Mouse (Mus musculus) liver, embryonic 15.5 days (tissue): Measurements from ENCODE around the gene Brca1. TPM values are rescaled to one million over a fixed set of nuclear protein-coding genes. Genes with fewer than 3 reads are reported as not detected.
A peak's percentile ranks its signal among the peaks of the same experiment; 100 is the strongest.
"Not testable (repeated sequence)": the region's sequence is repeated elsewhere in the genome, so short reads cannot be mapped to it uniquely, and the experiment has no call there.

Source experiments
- ATAC-seq: fragments of 200-750 bp; cut with Nextera tagmentation; 2 replicates; pipeline ENCODE4 v1.8.0; 2017; ENCODE audit warnings: moderate number of reproducible peaks, mild to moderate bottlenecking, moderate library complexity; ENCODE audit not compliant: insufficient read depth
- H3K27ac ChIP-seq: fragments of 300-500 bp; sonication (generic); replicated peaks from 2 replicates; pipeline ENCODE4 v1.5.1; 2015; ENCODE audit warnings: mild to moderate bottlenecking, inconsistent platforms
- H3K27me3 ChIP-seq: fragments of 300-500 bp; sonication (generic); 2 replicates; pipeline ENCODE4 v1.6.1; 2015; ENCODE audit warnings: mild to moderate bottlenecking, inconsistent platforms
- H3K36me3 ChIP-seq: fragments of 300-500 bp; sonication (generic); replicated peaks from 2 replicates; pipeline ENCODE4 v1.6.1; 2015; ENCODE audit warnings: moderate library complexity, mild to moderate bottlenecking, inconsistent platforms
- H3K4me1 ChIP-seq: fragments of 300-500 bp; sonication (generic); replicated peaks from 2 replicates; pipeline ENCODE4 v1.6.1; 2015; ENCODE audit warnings: inconsistent platforms
- H3K4me2 ChIP-seq: fragments of 300-500 bp; sonication (generic); 2 replicates; pipeline ENCODE4 v1.6.1; 2015; ENCODE audit warnings: moderate library complexity, mild to moderate bottlenecking, inconsistent platforms
- H3K4me3 ChIP-seq: fragments of 300-500 bp; sonication (generic); replicated peaks from 2 replicates; pipeline ENCODE4 v1.5.1; 2015; ENCODE audit warnings: mild to moderate bottlenecking, inconsistent platforms
- H3K9ac ChIP-seq: fragments of 300-500 bp; sonication (generic); 2 replicates; pipeline ENCODE4 v1.6.1; 2015; ENCODE audit warnings: moderate library complexity, mild to moderate bottlenecking, inconsistent platforms
- H3K9me3 ChIP-seq: fragments of 300-500 bp; sonication (generic); replicated peaks from 2 replicates; pipeline ENCODE4 v1.6.1; 2016; ENCODE audit warnings: inconsistent platforms
- WGBS: fragments of 180-500 bp; shearing (Covaris S2); methylation state at CpG from one replicate; pipeline ENCODE4 v1.1.7; 2015; ENCODE audit warnings: mixed read lengths; ENCODE audit not compliant: insufficient replicate concordance; 5-methylcytosine and 5-hydroxymethylcytosine counted together
- polyA plus RNA-seq: library from polyadenylated mRNA; unstranded; fragments of >200 nt; fragmentation: Nextera tagmentation; extraction: Ambion mirVana; gene quantifications from 2 replicates; pipeline ENCODE4 v1.2.1, GENCODE M21; 2015

Gene Brca1
- polyA plus RNA-seq, 1 experiment from 2014 or later, result 11.5 TPM

DNA sequence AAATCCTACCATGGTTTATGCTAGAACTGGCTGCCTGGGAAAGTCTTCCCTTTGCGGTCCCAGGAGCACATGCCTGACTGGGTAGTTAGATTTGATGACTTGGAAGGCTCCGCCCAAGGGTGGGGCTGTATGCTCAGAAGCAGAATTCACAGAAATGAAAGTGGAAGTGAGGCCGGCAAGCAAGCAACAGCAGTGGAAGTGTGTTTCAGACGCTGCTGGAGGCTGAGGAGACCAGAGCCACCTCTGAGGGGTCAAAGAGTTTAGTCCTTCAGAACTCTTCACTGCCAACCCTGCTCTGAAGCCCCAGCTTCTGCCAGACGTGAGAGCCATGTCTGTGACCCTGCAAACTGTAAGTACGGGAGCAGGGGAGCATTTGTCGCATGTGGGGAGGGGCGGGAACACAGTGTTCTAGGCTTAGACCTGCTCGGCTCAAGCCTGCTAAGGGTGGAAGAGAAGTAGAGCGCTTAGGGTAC, 103.4 kb downstream of the Brca1 start, which contains the start of gene Ifi35:
Gene Ifi35 (plus strand): TSS at position 134 of the 473 bp plus-strand sequence.
- peak within 1 kb of the TSS; percentile 93 for H3K27ac ChIP-seq
- H3K4me2 ChIP-seq, result peak within 1 kb of the TSS; percentile 76
- WGBS, result 5% methylated on average over 10 of the region's 10 CpGs
- H3K4me1 ChIP-seq, result peaks cover 62% of the 10 kb centered on the region
- H3K27me3 ChIP-seq, result no peaks in the 10 kb centered on the region
- H3K9me3 ChIP-seq, result no peaks in the 10 kb centered on the region
- peak within 1 kb of the TSS; percentile 75 for H3K4me3 ChIP-seq
- peak; percentile 85 for ATAC-seq
- H3K36me3 ChIP-seq, result peaks cover 29% of the 10 kb centered on the region
- H3K9ac ChIP-seq, result peak within 1 kb of the TSS; percentile 69

DNA sequence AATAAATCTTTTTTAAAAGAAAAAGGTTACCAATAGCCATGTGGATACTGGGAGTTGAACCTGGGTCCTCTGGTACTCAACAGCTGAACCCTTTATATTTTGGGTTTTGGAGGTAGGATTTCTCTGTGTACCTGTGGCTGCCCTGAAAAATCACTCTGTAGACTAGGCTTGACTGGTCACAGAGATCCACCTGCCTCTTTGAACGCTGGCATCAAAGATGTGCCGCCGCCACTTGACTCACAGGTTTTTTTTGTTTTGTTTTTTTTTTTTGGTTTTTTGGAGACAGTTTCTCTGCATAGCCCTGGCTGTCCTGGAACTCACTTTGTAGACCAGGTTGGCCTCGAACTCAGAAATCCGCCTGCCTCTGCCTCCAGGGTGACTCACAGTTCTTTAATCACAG, 104.0 kb downstream of the Brca1 start:
- H3K27me3 ChIP-seq, result no peaks in the 10 kb centered on the region
- H3K4me1 ChIP-seq, result peaks cover 67% of the 10 kb centered on the region
- ATAC-seq, result no peak
- peak overlapping the region; percentile 76 for H3K4me2 ChIP-seq
- H3K36me3 ChIP-seq, result peaks cover 33% of the 10 kb centered on the region
- H3K27ac ChIP-seq, result peak overlapping the region; percentile 93
- 75% methylated on average over 5 of the region's 5 CpGs for WGBS
- peak overlapping the region; percentile 69; the same call in 1 of the 2 replicates for H3K9ac ChIP-seq
- no peaks in the 10 kb centered on the region for H3K9me3 ChIP-seq
- peak overlapping the region; percentile 75 for H3K4me3 ChIP-seq

DNA sequence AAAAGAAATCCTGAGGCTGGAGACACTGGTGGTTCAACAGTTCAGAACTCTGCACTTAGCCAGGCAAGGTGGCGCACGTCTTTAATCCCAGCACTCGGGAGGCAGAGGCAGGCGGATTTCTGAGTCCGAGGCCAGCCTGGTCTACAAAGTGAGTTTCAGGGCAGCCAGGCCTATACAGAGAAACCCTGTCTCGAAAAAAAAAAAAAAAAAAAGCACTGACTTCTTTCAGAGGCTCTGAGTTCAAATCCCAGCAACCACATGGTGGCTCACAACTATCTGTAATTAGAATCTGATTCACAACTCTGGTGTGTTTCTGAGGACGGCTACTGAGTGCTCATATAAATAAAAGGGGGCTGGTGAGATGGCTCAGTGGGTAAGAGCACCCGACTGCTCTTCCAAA, 104.9 kb downstream of the Brca1 start:
- WGBS, result 75% methylated on average over 8 of the region's 8 CpGs
- H3K9ac ChIP-seq, H3K4me2 ChIP-seq, H3K9me3 ChIP-seq, ATAC-seq, H3K27me3 ChIP-seq, H3K27ac ChIP-seq, H3K4me3 ChIP-seq: not testable (repeated sequence)
- Histone ChIP-seq H3K4me1 (peaks cover 61% of the 10 kb centered on the region), H3K36me3 (peaks cover 33% of the 10 kb centered on the region)

DNA sequence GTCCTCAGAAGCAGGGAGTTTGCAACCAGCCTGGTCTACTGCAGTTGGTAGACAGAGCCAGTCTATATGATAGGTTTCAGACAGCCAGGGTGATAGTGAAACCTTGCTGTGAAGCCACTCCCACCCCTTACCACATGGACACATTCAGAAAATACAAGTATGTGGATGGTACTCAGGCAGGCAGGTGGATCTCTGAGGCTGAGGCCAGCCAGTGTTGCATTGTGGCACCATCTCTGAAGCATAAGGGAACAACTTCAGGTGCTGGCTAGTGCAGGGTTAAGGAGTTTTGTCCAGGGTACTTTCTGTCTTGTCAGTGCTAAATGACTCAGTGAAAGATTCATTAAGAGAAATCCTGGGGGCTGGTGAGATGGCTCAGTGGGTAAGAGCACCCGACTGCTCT, 105.4 kb downstream of the Brca1 start:
- no peak overlapping the region for H3K4me3 ChIP-seq

DNA sequence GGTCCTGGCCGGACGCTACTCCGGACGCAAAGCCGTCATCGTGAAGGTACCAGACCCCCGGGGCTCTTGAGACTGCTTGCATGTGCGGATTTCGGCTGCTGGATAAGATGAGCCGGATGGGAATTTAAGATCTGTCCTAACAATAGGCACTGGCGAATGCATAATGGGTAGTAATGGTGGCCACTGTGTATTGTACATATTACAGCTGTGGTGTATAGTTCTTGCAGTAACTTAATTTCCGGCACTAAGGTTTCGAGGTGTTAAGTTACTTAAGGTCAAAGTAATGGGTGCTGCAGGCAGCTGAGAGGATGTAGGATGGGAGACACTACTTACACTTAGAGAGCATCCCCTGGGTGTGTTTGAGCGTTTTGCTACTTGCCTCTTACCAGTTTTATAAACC, 109.0 kb downstream of the Brca1 start:
- Histone ChIP-seq H3K9ac (peak overlapping the region; percentile 78), H3K9me3 (no peaks in the 10 kb centered on the region), H3K36me3 (peaks cover 33% of the 10 kb centered on the region), H3K27ac (peak overlapping the region; percentile 83), H3K4me2 (peak overlapping the region; percentile 80), H3K27me3 (no peaks in the 10 kb centered on the region), H3K4me3 (peak overlapping the region; percentile 81), H3K4me1 (peaks cover 30% of the 10 kb centered on the region)
- ATAC-seq, result no peak
- WGBS, result 0% methylated on average over 14 of the region's 14 CpGs

More for the DNA sequence above, 105.4 kb downstream of the Brca1 start:
- no peak overlapping the region for H3K4me2 ChIP-seq
- no peak for ATAC-seq
- 0 out of 2 replicates have a peak overlapping the region, but pooled peaks have one; percentile 24 for H3K27ac ChIP-seq
- no peaks in the 10 kb centered on the region for H3K27me3 ChIP-seq
- H3K36me3 ChIP-seq, result peaks cover 33% of the 10 kb centered on the region
- H3K9me3 ChIP-seq, result no peaks in the 10 kb centered on the region
- H3K9ac ChIP-seq, result no peak overlapping the region
- WGBS, result 68% methylated on average over 1 of the region's 1 CpGs
- peaks cover 56% of the 10 kb centered on the region for H3K4me1 ChIP-seq

DNA sequence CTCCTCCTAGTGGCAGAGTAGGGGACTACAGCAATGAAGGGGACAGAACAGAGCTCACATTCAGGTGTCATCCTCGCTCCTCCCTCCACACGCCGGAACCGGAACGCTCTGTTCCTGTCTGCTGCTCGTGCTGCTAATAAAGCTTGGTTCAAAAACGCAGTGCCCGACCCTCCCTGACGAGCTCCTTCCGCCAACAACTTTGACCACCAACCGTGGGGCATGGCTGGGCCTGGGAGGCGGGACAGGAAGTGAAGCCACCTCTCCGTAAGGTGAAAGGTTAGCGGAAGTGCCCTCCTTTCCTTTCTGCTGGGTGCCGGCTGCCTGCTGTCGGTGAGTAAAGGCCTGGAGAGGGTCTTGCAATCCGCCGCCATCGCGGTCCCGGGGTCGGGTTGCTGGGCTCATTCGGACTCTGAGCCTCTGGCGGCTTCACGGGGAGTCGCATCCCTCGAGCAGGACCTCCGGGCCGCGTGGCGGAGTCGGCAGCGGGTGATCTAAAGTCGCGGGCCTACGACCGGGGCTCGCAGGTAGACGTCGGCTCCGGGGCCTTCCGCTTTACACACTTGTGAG, 109.5 kb downstream of the Brca1 start, which contains the start of gene Rpl27:
Gene Rpl27 (plus strand): TSS at position 172 of the 567 bp plus-strand sequence.
- peak within 1 kb of the TSS; percentile 83 for H3K27ac ChIP-seq
- H3K4me1 ChIP-seq, result peaks cover 25% of the 10 kb centered on the region
- peak within 1 kb of the TSS; percentile 78 for H3K9ac ChIP-seq
- H3K4me2 ChIP-seq, result peak within 1 kb of the TSS; percentile 80
- no peaks in the 10 kb centered on the region for H3K9me3 ChIP-seq
- WGBS, result under 1% methylated on average over 42 of the region's 42 CpGs
- H3K27me3 ChIP-seq, result no peaks in the 10 kb centered on the region
- H3K4me3 ChIP-seq, result peak within 1 kb of the TSS; percentile 81
- peaks cover 33% of the 10 kb centered on the region for H3K36me3 ChIP-seq
- ATAC-seq, result peak; percentile 99

DNA sequence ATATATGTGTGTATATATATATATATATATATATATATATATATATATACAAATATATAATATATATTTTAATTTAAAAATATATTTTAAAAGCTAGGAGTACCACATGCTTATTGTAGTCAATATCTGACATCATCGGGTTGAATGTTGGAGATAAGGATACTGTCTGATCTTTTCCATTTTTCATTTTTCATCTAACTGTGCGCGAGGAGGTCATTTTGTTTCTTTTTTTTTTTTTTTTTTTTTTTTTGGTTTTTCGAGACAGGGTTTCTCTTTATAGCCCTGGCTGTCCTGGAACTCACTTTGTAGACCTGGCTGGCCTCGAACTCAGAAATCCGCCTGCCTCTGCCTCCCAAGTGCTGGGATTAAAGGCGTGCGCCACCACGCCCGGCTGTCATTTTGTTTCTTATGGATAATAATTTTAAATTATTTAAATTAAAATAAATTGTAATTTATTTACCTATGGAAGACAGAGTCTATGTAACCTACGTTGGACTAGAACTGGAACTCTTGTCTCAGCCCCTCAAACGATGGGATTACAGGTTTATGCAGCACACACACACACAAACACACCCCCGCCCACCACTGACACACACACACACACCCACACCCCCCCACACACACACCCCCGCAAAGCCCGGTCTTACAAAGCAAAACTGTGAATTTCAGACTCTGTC, 110.2 kb downstream of the Brca1 start:
- H3K27me3 ChIP-seq, ATAC-seq, H3K9me3 ChIP-seq: not testable (repeated sequence)
- Histone ChIP-seq H3K36me3 (peaks cover 33% of the 10 kb centered on the region), H3K4me2 (peak overlapping the region; percentile 80), H3K4me1 (peaks cover 25% of the 10 kb centered on the region), H3K27ac (peak overlapping the region; percentile 83), H3K4me3 (peak overlapping the region; percentile 81), H3K9ac (peak overlapping the region; percentile 48; the same call in 1 of the 2 replicates)
- 19% methylated on average over 15 of the region's 15 CpGs for WGBS

Other genes starting within 250 kb of the Brca1 start
- 94.0 and 97.1 TPM in 2 replicates for gene Becn1, start 249.7 kb downstream of the Brca1 start, polyA plus RNA-seq
- 189 and 190 TPM in 2 replicates for gene Psme3, start 235.7 kb downstream of the Brca1 start, polyA plus RNA-seq
- gene Aoc2, start 226.9 kb downstream of the Brca1 start, polyA plus RNA-seq, result 1.4 and 1.5 TPM in 2 replicates
- 0.06 TPM in 1 of 2 replicates, not detected in the other for gene Aoc3, start 221.3 kb downstream of the Brca1 start, polyA plus RNA-seq
- gene G6pc, start 184.4 kb downstream of the Brca1 start, polyA plus RNA-seq, result not detected in 2 replicates
- gene Aarsd1, start 134.3 kb downstream of the Brca1 start, polyA plus RNA-seq, result 37.2 and 37.3 TPM in 2 replicates
- gene Gm27029, start 127.2 kb downstream of the Brca1 start, polyA plus RNA-seq, result 2.1 and 3.1 TPM in 2 replicates
- 5.7 TPM in 2 replicates for gene Rundc1, start 126.9 kb downstream of the Brca1 start, polyA plus RNA-seq
- gene Ptges3l, start 126.6 kb downstream of the Brca1 start, polyA plus RNA-seq, result 1.3 and 1.4 TPM in 2 replicates
- 149 and 195 TPM in 2 replicates for gene Rpl27, start 109.7 kb downstream of the Brca1 start, polyA plus RNA-seq
- 29.6 and 30.4 TPM in 2 replicates for gene Ifi35, start 103.5 kb downstream of the Brca1 start, polyA plus RNA-seq
- gene Rnd2, start 87.0 kb downstream of the Brca1 start, polyA plus RNA-seq, result 2.0 and 2.1 TPM in 2 replicates
- gene Vat1, start 85.7 kb downstream of the Brca1 start, polyA plus RNA-seq, result 10.0 and 10.8 TPM in 2 replicates
- gene Nbr1, start 194 bp upstream of the Brca1 start, polyA plus RNA-seq, result 39.5 and 49.8 TPM in 2 replicates
- gene Tmem106a, start 30.3 kb upstream of the Brca1 start, polyA plus RNA-seq, result 7.7 and 7.8 TPM in 2 replicates
- 0.16 TPM in 1 of 2 replicates, not detected in the other for gene Gm11634, start 47.3 kb upstream of the Brca1 start, polyA plus RNA-seq
- gene Rdm1, start 75.2 kb upstream of the Brca1 start, polyA plus RNA-seq, result 10.7 and 12.1 TPM in 2 replicates
- 0.82 and 0.94 TPM in 2 replicates for gene Arl4d, start 113.6 kb upstream of the Brca1 start, polyA plus RNA-seq
- gene Dhx8, start 181.0 kb upstream of the Brca1 start, polyA plus RNA-seq, result 14.1 and 14.8 TPM in 2 replicates
- gene Etv4, start 233.4 kb upstream of the Brca1 start, polyA plus RNA-seq, result 0.13 and 0.15 TPM in 2 replicates